Mouse (Mus musculus): ENCODE data around the gene Tssc4.

GRCm38 (mm10) chr7:143069751-143070400 is 827 bp downstream of the Tssc4 start:
- no peak for TF ChIP-seq POLR2AphosphoS5 (IDR thresholded peaks at IDR 0.05; ENCODE audit: borderline replicate concordance, low read depth, low read length)
- TF ChIP-seq EP300 (IDR thresholded peaks at IDR 0.05; ENCODE audit: low read depth in 1 of 2, low read length in 2 of 2): no peak
- TF ChIP-seq MAFK (IDR thresholded peaks at IDR 0.05; ENCODE audit: borderline replicate concordance, low read depth, low read length): no peak
- no peak for TF ChIP-seq GATA1 (IDR thresholded peaks at IDR 0.05; ENCODE audit: low read depth, low read length)
- no peak for TF ChIP-seq ELF1 (IDR thresholded peaks at IDR 0.05; ENCODE audit: low read depth, low read length)
- no peak for TF ChIP-seq CTCF (IDR thresholded peaks at IDR 0.05 in 2 of 3, conservative IDR thresholded peaks at IDR 0.05 in 1 of 3; ENCODE audit: control insufficient read depth in 1 of 3, insufficient read depth in 1 of 3, low read depth in 2 of 3, low read length in 3 of 3, poor library complexity in 1 of 3, severe bottlenecking in 1 of 3)
- no peak for TF ChIP-seq POLR2AphosphoS2 (IDR thresholded peaks at IDR 0.05; ENCODE audit: low read length)
- no peak; a peak in 1 of 4 replicates for TF ChIP-seq POLR2A (IDR thresholded peaks at IDR 0.05; ENCODE audit: control insufficient read depth in 1 of 2, insufficient read depth in 1 of 2, low read depth in 1 of 2, low read length in 2 of 2, poor library complexity in 1 of 2)
- no peak for TF ChIP-seq USF2 (IDR thresholded peaks at IDR 0.05; ENCODE audit: borderline replicate concordance in 1 of 2, insufficient read depth in 1 of 2, low read depth in 1 of 2, low read length in 2 of 2)

Measured in MEL (cell line).